Mouse (Mus musculus) myocyte (in vitro differentiated cells): ENCODE measurements around the gene Ehf. TPM values are rescaled to one million over a fixed set of nuclear protein-coding genes. Genes with fewer than 3 reads are reported as not detected.

Experiments
- H3K27me3 ChIP-seq: one replicate; pipeline ENCODE4 v1.6.1; 2011; ENCODE audit not compliant: control insufficient read depth, insufficient read depth, insufficient read length
- H3K36me3 ChIP-seq: one replicate; pipeline ENCODE4 v1.6.1; 2011; ENCODE audit not compliant: control insufficient read depth, insufficient read depth
- H3K4me2 ChIP-seq: one replicate; pipeline ENCODE4 v1.6.1; 2011; ENCODE audit warnings: low read depth, control low read depth
- H3K4me3 ChIP-seq: one replicate; pipeline ENCODE4 v1.5.1; 2011; ENCODE audit warnings: mild to moderate bottlenecking, control low read depth, moderate library complexity
- H3K79me2 ChIP-seq: one replicate; pipeline ENCODE4 v1.6.1; 2011; ENCODE audit not compliant: control insufficient read depth, insufficient read depth
- H3ac ChIP-seq: one replicate; pipeline ENCODE4 v1.6.1; 2011; ENCODE audit not compliant: control insufficient read depth, insufficient read length
- CEBPB ChIP-seq: IDR thresholded peaks from 2 replicates; pipeline ENCODE4 v1.6.1; 2011; ENCODE audit warnings: mild to moderate bottlenecking, moderate library complexity; ENCODE audit not compliant: poor library complexity, insufficient read depth, severe bottlenecking
- E2F4 ChIP-seq: IDR thresholded peaks from one replicate; pipeline ENCODE4 v1.6.1; 2011; ENCODE audit warnings: mild to moderate bottlenecking, control low read depth, moderate library complexity; ENCODE audit not compliant: insufficient read depth
- MAX ChIP-seq: IDR thresholded peaks from one replicate; pipeline ENCODE4 v1.6.1; 2011; ENCODE audit warnings: low read depth, mild to moderate bottlenecking, control low read depth
- MYOD1 ChIP-seq, 3 experiments: IDR thresholded peaks; one replicate each; pipeline ENCODE4 v1.6.1; 2011; ENCODE audit warnings: control low read depth in 2 of 3, low read depth in 2 of 3, mild to moderate bottlenecking in 2 of 3, moderate library complexity in 1 of 3; ENCODE audit not compliant: insufficient read length in 2 of 3, control insufficient read depth in 1 of 3
- MYOG ChIP-seq, 3 experiments: IDR thresholded peaks; one replicate each; pipeline ENCODE4 v1.6.1; 2011; ENCODE audit warnings: control low read depth in 2 of 3, low read depth in 2 of 3, mild to moderate bottlenecking in 2 of 3; ENCODE audit not compliant: insufficient read length in 2 of 3, control insufficient read depth in 1 of 3, insufficient read depth in 1 of 3
- POLR2A ChIP-seq: IDR thresholded peaks from one replicate; pipeline ENCODE4 v1.6.1; 2011; ENCODE audit warnings: low read depth, mild to moderate bottlenecking, control low read depth, moderate library complexity; ENCODE audit not compliant: insufficient read length
- POLR2AphosphoS2 ChIP-seq: IDR thresholded peaks from one replicate; pipeline ENCODE4 v1.6.1; 2011; ENCODE audit warnings: low read depth, control low read depth; ENCODE audit not compliant: insufficient read length
- REST ChIP-seq: IDR thresholded peaks from one replicate; pipeline ENCODE4 v1.6.1; 2011; ENCODE audit warnings: mild to moderate bottlenecking, control low read depth, moderate library complexity; ENCODE audit not compliant: insufficient read depth, insufficient read length
- SRF ChIP-seq: IDR thresholded peaks from one replicate; pipeline ENCODE4 v1.6.1; 2011; ENCODE audit warnings: low read depth; ENCODE audit not compliant: control insufficient read depth, insufficient read length
- TCF12 ChIP-seq: IDR thresholded peaks from one replicate; pipeline ENCODE4 v1.6.1; 2011; ENCODE audit warnings: mild to moderate bottlenecking, control low read depth; ENCODE audit not compliant: poor library complexity, insufficient read depth, severe bottlenecking
- TCF3 ChIP-seq: IDR thresholded peaks from one replicate; pipeline ENCODE4 v1.6.1; 2011; ENCODE audit warnings: low read depth, control low read depth; ENCODE audit not compliant: insufficient read length
- USF1 ChIP-seq: IDR thresholded peaks from one replicate; pipeline ENCODE4 v1.6.1; 2011; ENCODE audit warnings: low read depth, mild to moderate bottlenecking, control low read depth, moderate library complexity
- polyA plus RNA-seq: library from polyadenylated mRNA; unstranded; fragments of >200 nt; fragmentation: generic; extraction: Trizol; gene quantifications from one replicate; pipeline ENCODE4 v1.2.1, GENCODE M21; 2012; ENCODE audit warnings: missing spikeins

Ehf gene
- polyA plus RNA-seq, 1 experiment = not detected

- peaks cover 30% of the 10 kb centered on the region for H3K27me3 ChIP-seq
- TF ChIP-seq REST (no peak), E2F4 (no peak), MAX (no peak), POLR2A (no peak), CEBPB (no peak), TCF3 (no peak), SRF (no peak), POLR2AphosphoS2 (no peak), MYOG (IDR thresholded peaks at IDR 0.05; ENCODE audit: control insufficient read depth in 1 of 3, insufficient read depth in 1 of 3, insufficient read length in 2 of 3, low read depth in 2 of 3) (no peak), USF1 (no peak), MYOD1 (IDR thresholded peaks at IDR 0.05; ENCODE audit: control insufficient read depth in 1 of 3, insufficient read length in 2 of 3, low read depth in 2 of 3) (no peak), TCF12 (no peak)
- H3K79me2 ChIP-seq = no peaks in the 10 kb centered on the region
- H3K4me3 ChIP-seq = no peak overlapping the region
- H3K4me2 ChIP-seq = no peak overlapping the region
- no peak overlapping the region for H3ac ChIP-seq
- no peaks in the 10 kb centered on the region for H3K36me3 ChIP-seq
Measured at GRCm38 (mm10) chr2:103302669-103303068, 409 bp downstream of the Ehf start.

- H3K79me2 ChIP-seq = no peaks in the 10 kb centered on the region
- H3K4me2 ChIP-seq = no peak overlapping the region
- H3ac ChIP-seq = no peak overlapping the region
- H3K4me3 ChIP-seq = no peak overlapping the region
- no peaks in the 10 kb centered on the region for H3K36me3 ChIP-seq
- TF ChIP-seq POLR2A (no peak), USF1 (no peak), MYOD1 (IDR thresholded peaks at IDR 0.05; ENCODE audit: control insufficient read depth in 1 of 3, insufficient read length in 2 of 3, low read depth in 2 of 3) (no peak), CEBPB (no peak), POLR2AphosphoS2 (no peak), TCF3 (no peak), MAX (no peak)
- peaks cover 24% of the 10 kb centered on the region for H3K27me3 ChIP-seq
Measured at GRCm38 (mm10) chr2:103298711-103299463, 4.2 kb downstream of the Ehf start.

- TF ChIP-seq CEBPB (no peak), MYOD1 (IDR thresholded peaks at IDR 0.05; ENCODE audit: control insufficient read depth in 1 of 3, insufficient read length in 2 of 3, low read depth in 2 of 3) (no peak)
- H3K4me2 ChIP-seq = no peak overlapping the region
- peaks cover 17% of the 10 kb centered on the region for H3K27me3 ChIP-seq
- H3K4me3 ChIP-seq = no peak overlapping the region
- no peak overlapping the region for H3ac ChIP-seq
- no peaks in the 10 kb centered on the region for H3K79me2 ChIP-seq
- H3K36me3 ChIP-seq = no peaks in the 10 kb centered on the region
Measured at GRCm38 (mm10) chr2:103294526-103294925, 8.6 kb downstream of the Ehf start.

- Histone ChIP-seq H3K79me2 (no peaks in the 10 kb centered on the region), H3K36me3 (no peaks in the 10 kb centered on the region), H3K4me2 (no peak overlapping the region), H3ac (no peak overlapping the region), H3K4me3 (no peak overlapping the region), H3K27me3 (peaks cover 9% of the 10 kb centered on the region)
- no peak for TF ChIP-seq MYOD1 (IDR thresholded peaks at IDR 0.05; ENCODE audit: control insufficient read depth in 1 of 3, insufficient read length in 2 of 3, low read depth in 2 of 3)
Measured at GRCm38 (mm10) chr2:103293751-103294150, 9.3 kb downstream of the Ehf start.

- Histone ChIP-seq H3K27me3 (peaks cover 10% of the 10 kb centered on the region), H3K79me2 (no peaks in the 10 kb centered on the region), H3K36me3 (no peaks in the 10 kb centered on the region), H3K4me2 (no peak overlapping the region), H3K4me3 (no peak overlapping the region), H3ac (no peak overlapping the region)
- TF ChIP-seq TCF12 (no peak), MAX (no peak), E2F4 (no peak), TCF3 (no peak), POLR2AphosphoS2 (no peak), USF1 (no peak), REST (no peak), MYOG (IDR thresholded peaks at IDR 0.05; ENCODE audit: control insufficient read depth in 1 of 3, insufficient read depth in 1 of 3, insufficient read length in 2 of 3, low read depth in 2 of 3) (no peak), MYOD1 (IDR thresholded peaks at IDR 0.05; ENCODE audit: control insufficient read depth in 1 of 3, insufficient read length in 2 of 3, low read depth in 2 of 3) (no peak)
Measured at GRCm38 (mm10) chr2:103293214-103293613, 9.9 kb downstream of the Ehf start.
